Mouse (Mus musculus): ENCODE data around the gene Vwa8.
A peak's percentile ranks its signal among the peaks of the same experiment; 100 is the strongest.
"Not testable (repeated sequence)": the region's sequence is repeated elsewhere in the genome, so short reads cannot be mapped to it uniquely, and the experiment has no call there.

Gene Vwa8

DNA sequence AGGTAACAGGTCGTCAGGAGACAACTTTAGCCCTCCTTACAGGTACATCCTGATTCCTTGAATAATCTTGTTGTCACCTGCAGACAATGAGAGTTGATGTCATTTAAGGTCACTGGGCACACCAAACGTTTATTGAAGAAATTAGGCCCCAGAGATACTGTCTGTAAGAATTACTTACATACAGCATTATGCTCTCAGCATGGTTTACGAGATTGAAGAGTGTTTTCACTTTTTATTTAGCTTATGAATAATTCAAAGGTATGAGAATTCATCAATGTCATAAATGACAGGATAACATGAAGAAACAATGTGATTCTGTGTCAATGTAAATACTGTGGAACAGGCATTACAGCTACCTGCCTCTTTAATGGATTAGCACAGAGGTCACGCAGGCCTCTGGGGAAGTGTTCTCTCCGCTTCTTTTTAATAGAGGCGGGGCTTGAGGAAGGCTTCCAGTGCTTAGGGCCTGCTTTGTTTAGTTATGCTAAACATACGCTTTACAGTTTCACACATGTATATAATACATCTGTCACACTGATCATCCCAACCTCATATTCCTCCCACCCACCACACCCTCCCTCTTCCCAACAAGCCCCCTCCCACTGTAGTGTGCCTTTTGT lies 37.2 kb downstream of the Vwa8 start:
- no peak for DNase-seq (ENCODE audit: low spot score in 2 of 2)

DNA sequence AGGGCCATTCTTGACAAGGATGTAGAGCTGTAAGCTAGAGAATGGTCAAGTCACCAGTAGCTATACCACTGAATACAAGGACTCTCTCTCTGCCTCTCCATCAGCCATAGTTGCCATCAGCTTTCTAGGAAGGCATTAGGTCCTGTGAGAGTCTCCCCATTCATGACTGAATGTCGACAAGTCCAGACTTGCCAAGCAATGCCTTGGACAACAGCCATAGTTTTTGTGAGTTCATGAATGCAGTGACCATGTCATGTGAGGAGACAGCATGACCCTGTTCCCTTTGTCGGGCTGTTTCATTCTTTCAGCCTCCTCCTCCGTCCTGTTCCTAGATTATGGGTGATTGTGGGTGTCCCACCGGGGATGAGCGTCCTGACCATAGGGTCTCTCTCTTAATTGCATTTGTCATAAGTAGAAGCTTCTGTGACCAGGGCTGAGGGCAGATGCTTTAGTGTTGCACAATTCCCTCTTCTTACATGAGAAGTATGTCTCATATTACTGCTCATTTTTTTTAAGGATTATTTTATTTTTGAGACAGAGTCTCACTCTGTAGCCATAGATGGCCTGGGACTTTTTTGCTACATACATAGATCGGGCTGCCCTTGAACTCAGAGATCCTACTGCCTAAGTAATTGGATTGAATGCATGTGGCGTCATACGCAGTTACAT lies 37.8 kb downstream of the Vwa8 start:
- DNase-seq (ENCODE audit: low spot score in 2 of 2) = no peak

DNA sequence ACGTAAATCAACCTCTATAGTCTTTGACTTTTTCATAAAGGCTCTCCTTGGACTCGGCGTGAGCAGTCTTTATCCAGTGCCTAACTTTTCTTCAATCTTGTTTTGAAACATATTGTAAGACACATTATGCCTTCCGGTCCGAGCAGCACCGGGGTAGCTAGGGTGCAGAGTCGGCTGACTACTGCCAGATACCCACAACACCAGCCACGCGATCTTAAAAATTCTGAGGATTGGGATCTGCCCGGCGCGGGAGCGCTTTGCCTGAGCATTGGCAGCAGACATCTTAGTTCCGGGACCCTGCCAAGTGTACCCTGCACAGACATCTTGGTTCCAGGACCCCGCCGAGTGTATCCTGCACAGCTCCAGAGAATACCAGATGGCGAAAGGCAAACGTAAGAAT lies 38.6 kb downstream of the Vwa8 start:
- DNase-seq (ENCODE audit: low spot score in 2 of 2) = not testable (repeated sequence)

DNA sequence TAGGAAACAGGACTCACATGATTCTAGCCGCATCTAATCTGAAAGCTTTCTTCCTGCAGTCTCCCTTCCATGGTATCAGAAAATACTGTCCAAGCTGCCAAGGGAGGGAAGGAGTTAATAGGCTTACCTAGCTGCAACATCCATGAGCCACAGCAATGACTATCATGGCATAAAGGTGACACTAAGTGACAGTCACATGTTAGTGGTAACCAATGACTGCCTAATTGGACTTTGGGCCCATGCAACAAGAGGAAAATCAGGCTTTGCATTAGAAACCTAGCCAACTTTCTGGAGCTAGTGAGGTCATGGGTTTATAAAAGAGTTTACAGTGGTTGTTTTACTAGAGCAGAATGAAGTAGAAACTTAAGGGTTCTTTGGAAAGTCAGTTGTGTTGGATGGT lies 46.6 kb downstream of the Vwa8 start:
- no peak for DNase-seq (ENCODE audit: low spot score in 2 of 2)

DNA sequence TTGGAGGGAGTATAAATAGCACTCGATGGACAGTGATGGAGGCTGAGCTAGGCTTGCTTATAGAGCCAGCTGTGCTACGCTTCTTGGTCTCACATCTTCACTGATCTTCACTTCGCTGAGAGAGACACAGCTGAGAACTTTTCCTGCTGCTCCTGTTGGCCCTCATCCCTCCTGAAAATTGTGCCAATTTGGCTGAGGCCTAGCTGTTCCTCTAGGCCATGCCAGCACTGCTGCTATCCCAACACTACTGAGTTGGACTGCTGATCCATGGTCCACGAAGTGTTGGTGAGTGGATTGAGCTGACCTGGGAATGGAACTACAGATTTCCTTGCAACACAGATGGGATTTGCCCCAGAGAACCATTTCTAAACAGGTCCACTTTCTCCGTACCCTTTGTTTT lies 47.4 kb downstream of the Vwa8 start:
- no peak for DNase-seq (ENCODE audit: low spot score in 2 of 2)

DNA sequence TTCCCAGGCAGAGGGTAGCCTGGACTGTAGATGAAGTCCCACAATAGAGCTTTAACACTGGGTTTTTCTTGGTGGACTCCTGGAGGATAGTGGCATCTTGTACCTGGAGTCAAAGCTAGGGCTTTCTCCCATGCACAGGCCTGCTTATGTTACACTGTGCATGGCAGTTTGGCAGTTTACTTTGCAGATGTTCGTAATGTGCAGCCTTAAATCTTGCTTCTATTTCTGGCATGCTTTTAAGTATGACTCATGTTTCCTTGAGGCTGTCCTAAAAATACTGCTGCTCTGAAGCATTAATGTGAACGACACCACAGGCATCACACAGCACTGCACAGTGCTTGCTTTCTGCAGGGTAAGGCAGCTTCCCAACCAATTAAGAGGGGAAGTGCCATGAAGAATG lies 51.9 kb downstream of the Vwa8 start:
- DNase-seq (ENCODE audit: low spot score in 2 of 2) = peak; percentile 23 to 67

DNA sequence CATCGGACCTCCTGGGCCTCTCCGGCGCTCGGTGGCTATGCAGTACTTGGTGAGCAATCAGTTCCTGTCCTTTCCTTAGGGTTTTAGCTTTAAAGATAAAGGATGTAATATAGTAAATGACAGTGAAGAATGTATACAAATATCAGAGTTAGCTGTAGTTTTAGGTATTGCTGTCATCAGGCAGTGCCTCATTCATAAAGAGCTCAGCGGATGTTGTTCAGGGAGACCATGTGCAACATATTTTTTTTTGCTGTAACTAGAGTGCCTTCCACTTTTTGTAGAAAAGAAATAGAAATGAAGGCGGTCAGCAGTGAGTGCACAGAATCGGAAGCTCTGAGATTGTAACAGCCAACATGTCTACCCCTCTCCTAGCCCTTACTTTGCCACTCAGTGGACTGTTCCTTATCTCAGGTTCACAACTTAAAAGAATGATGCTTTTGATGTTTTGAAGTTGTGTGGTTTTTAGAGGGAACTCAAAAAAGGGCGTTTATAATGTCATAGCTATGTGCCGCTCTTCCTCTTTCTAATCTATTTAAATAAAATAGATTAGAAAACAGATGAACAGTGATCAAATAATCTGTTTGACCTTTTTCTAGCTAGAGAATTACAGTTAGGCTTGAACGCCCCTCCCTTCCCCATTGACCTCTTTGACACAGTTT lies 59.5 kb downstream of the Vwa8 start:
- DNase-seq (ENCODE audit: low spot score in 2 of 2) = no peak

DNA sequence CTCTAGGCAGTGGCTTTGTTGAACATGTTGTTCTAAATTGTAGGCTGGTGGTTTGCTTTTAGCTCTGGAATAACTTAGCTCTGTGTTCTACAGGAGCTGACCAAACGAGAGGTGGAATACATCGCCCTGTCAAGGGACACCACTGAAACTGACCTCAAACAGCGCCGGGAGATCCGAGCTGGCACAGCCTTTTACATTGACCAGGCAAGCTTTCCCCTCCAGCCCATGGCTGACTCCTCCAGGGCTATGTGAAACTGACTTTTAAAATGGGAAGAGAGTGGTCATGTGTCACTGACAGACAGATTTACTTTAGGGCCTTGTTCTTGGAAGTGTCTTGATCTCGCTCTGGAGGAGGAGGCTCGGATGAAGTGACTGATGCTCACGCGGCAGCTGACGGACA lies 63.2 kb downstream of the Vwa8 start:
- no peak for DNase-seq (ENCODE audit: low spot score in 2 of 2)

DNA sequence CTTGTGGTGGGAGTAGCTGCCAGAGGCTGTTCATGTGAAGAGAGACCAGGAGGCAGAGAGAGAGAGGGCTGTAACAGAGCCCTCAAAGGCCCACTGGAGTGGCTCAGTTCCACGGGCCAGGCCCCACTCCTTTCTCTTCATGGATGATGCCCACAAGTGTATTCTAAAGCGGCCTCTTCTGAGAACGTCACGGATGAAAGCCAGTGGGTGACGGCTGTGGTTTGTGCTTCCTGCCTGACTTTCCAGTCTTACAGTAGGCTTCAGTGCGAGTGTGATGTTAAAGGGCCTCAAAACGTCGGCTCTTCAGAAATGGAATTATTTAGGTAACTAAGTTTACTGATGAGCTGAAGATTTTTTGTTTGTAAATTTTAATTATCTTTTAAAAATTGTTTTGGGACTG lies 65.3 kb downstream of the Vwa8 start:
- no peak for DNase-seq (ENCODE audit: low spot score in 2 of 2)

DNA sequence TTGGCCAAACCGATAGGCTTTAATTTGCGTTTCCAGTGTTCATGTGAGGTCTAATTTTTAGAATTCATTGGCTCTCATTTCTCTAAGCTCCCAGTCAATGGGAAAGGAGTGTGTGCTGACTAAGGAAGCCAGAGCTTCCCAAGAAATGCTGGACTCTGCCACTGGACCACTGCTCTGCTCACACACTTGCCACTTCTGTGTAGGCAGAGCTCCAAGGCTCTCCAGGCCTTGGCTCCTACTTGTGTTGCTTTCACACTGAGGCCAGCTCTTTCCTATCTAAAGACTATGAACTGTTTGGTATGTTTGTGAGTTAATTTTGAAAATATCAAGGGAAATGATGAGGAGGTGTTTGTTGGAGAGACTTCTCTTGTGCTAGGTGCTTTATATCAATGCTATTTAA lies 67.8 kb downstream of the Vwa8 start:
- no peak for DNase-seq (ENCODE audit: low spot score in 2 of 2)

DNA sequence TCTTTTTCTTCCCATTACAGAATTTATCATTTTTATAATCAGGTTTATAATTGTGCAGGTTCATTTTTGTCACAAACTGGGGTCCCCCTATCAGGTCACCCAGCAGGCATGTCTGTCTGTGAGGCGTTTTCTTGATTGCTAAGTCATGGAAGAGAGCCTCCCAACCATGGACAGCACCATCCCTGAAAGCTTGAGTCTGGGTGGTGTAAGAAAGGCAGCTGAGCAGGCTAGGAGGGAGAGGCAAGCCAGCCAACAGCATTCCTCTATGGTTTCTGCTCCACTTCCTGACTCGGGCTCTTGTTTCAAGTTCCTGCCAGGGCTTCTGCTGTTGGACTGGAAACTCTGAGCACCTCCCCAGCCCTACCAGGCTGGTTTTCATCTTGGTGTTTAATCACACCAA lies 72.4 kb downstream of the Vwa8 start:
- DNase-seq (ENCODE audit: low spot score in 2 of 2) = no peak

DNA sequence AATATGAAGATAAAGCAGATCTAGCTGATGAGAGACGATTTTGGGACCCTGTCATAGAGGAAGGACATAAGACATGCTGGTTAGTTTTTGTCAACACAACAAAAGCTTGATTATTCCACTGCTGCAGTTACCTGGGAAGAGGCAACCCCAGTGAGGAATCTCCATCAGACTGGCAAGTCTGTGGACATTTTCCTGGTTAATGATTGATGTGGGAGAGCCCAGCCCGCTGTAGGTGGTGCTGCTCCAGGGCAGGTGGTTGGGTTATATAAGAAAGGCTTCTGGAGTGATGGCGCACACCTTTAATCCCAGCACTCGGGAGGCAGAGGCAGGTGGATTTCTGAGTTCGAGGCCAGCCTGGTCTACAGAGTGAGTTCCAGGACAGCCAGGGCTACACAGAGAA lies 74.8 kb downstream of the Vwa8 start:
- no peak for DNase-seq (ENCODE audit: low spot score in 2 of 2)

DNA sequence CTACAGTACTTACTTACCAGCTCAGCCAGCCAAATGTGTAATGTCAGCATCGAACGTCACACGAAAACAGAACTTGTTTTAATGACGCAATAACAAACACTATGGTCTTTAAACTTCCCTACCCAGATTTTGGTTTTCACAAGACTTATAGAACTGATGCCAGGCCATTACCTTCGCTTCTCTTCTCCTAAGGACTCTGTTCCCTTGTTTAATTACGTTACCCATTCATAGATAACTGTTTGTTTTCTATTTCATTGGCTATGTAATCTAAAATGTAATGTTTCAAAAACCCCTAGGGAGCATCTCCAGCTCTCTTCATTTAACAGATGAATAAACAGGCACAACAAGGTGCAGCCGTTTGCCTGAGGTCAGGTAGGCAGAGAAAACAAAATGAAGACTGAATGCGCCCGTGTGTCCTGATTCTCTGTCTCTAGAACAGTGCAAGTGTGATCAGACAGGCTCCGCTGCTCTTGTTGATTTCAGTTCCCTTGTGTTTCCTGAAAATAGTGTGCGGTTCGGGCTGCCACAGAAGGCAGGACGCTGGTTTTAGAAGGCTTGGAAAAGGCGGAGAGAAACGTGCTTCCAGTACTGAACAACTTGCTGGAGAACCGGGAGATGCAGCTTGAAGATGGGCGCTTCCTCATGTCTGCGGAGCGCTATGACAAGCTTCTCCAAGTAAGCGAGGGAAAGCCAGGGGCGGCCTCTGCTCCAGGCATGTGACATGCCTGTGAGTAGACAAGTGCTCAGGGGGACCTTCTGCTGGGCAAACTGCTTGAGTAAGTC lies 76.1 kb downstream of the Vwa8 start:
- peak in 1 of 2 experiments; percentile 28 for DNase-seq (ENCODE audit: low spot score in 2 of 2)

DNA sequence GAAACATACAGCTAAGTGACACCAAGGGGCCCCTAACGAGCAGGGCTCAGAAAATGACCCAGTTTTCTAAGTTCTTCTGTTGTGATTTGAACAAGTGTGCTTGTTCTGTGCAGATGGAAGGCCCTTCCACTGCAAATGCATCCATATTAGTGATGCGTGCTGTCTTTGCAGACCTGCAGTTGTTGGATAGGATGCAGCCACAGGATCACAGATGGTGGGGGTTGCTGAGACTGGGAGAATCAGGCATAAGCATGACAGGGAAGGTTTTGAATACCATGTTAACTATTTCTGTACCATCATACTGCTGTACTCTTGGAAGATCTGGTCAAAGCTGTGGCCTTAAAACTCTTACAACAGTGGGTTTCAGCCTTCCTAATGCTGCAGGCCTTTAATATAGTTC lies 83.2 kb downstream of the Vwa8 start:
- DNase-seq (ENCODE audit: low spot score in 2 of 2) = no peak

DNA sequence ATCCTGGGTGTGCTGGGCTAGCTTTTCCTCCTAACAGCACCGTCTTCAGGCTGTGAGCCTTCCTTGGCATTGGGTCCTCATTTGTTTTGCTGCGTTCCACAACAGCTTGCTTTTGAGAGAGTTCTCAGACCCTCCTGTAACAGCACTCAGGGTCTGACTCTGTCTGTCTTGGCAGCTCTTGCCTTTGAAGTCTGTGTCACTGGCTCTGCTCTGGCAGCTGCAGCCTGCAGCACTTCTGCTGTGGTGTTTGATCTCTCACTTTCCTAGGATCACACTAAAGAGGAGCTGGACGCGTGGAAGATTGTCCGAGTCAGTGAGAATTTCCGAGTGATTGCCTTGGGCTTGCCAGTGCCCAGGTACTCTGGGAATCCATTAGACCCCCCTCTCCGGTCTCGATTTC lies 84.5 kb downstream of the Vwa8 start:
- no peak for DNase-seq (ENCODE audit: low spot score in 2 of 2)

DNA sequence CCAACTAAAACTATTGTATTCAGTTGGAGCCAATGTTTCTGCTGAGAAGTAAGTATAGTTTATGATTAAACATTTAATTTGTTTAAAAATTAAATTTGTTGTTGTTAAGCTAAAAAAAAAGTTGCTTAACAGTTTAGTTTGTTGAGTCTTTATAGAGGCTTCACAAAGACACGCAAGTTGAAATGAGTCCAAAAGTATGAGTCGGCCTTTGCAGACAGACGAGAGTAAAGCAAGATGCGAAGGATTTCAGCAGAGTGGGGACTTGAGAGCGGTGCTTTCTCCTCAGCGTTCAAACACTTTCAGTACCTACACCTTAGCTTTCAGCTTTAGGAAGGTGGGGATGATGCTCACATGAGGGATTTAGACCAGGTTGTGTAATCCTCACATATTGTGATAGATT lies 85.7 kb downstream of the Vwa8 start:
- DNase-seq (ENCODE audit: low spot score in 2 of 2) = no peak

DNA sequence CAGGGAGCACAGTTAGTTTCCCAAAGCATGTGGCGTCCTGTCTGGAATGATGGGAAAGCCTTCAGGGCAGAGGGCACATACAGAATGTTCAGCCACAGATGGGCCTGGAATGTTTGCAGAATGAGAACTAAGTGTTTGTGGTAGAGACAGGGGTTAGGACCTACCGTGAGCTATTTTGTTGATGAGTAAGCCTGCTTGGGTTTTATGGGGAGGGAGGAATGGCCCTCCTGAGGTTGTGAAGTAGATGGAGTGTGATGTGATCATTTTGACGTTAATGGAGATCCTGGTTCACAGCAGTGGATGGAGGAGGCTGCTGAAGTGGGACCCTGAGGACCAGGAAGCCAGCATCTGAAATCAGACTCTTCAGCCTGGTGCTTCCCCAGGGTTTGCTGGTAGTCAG lies 86.9 kb downstream of the Vwa8 start:
- DNase-seq (ENCODE audit: low spot score in 2 of 2) = no peak

DNA sequence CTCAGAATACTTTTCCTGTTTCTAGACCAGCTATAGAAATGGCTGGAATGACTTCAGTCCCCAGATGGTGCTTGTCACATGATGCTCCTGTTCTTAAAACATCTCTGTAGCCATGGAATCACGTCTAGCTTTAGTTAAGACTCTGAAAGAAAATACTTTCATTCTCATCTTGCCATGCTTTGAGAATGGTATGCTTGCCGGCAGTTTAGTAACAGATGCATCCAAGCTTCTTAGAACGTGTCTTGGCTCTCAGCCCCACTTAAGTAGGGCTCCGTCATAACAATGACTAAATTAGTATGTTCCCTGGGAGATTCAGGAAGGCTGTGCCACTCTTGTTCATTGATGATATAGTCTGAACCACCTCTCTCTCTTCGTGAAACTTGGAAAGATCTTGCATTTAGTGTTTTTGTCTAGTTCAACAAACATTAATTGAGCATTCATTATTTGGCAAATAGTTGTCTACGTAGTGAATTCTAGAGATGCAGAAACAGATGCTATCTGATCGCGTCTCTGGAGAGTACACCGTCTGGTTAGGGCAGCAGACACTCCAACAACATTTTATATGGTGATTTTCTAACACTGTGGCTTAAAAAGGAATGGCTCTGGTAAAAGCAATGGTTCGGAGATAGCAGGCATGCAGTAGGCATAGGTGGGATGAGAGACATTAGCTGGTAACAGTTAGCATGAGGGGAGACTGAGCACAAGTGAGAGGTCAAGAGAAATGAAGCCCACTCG lies 93.1 kb downstream of the Vwa8 start:
- peak; percentile 52 to 77 for DNase-seq (ENCODE audit: low spot score in 2 of 2)

DNA sequence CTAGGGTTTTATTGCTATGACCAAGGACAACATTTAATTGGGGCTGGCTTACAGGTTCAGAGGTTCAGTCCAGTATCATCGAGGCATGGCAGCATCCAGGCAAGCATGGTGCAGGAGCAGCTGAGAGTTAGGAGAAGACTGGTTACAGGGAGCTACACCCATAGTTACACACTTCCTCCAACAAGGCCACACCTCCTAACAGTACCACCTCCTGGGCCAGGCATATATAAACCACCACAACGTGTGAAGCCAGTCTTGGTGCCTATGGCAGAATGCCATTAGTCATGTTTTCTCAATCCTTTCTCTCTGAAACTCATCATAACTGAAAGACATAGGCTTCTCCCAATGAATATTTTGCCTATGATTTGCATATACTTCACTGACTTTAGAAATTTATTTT lies 106.9 kb downstream of the Vwa8 start:
- DNase-seq (ENCODE audit: low spot score in 2 of 2) = no peak

DNA sequence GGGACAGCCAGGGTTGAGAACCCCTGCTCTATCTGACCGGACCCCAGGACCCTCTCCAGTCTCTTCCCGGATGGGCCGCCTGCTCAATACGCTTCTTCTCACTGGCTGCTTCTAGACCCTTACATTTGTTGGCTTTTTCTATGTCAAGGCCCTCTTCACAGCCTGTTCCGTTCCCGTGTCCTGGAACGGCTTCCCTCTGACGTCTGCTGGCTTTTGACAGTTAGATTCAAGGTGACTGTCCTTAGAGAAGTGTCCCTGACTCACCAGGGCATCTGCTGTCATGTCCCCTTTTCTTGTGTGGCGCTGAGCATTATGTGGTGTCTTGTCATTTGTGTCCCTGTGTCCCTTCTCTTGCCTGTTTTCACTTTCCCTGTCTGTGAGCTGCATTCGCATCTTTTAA lies 121.8 kb downstream of the Vwa8 start:
- no peak for DNase-seq (ENCODE audit: low spot score in 2 of 2)

DNA sequence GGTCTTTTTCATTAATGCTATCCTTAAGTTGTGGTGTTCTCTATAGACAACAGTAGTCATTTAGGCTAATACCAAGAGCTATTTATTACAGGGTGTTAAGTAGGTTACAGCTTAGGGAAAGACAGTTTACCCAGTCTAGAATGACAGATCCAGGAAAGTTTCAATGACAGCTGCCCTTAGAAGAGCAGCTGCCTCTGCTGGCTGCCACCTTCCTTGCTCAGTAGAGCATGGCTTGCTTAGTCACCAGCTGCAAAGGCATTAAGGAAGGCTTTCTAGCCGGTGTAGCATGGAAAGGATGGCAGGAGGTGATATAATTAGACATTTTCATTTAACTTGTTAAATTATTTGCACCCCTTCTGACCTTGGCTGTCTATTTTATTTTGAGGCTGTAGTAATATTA lies 123.6 kb downstream of the Vwa8 start:
- no peak for DNase-seq (ENCODE audit: low spot score in 2 of 2)

DNA sequence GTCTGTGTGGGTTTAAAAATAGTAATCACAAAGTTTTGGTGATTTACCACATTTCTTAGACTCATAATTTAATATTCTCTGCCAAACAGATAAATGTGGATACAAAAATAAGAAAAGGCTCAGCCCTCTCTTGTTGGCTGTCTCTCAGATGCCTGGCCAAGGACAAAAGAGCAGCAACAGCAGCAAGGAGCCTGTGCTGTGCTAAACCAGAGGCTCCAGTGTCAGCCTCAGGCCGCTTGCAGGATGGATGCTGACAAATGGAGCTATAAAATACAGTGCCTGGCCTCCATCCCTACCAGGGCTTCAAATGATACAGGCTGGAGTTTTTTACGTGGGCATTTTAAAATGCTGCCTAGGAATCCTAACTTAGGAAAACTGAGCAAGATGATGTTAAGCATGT lies 134.3 kb downstream of the Vwa8 start:
- DNase-seq (ENCODE audit: low spot score in 2 of 2) = no peak
